Mouse (Mus musculus): ENCODE measurements around the gene Nadsyn1.

The Nadsyn1 gene

GRCm38 (mm10) chr7:143753990-143754715 is 68.5 kb downstream of the Nadsyn1 start:
- peak; percentile 62 for DNase-seq (ENCODE audit: low spot score)

- no peak for DNase-seq (ENCODE audit: low spot score)
Measured at GRCm38 (mm10) chr7:143752606-143753005, 70.0 kb downstream of the Nadsyn1 start.

GRCm38 (mm10) chr7:143752056-143752455 is 70.6 kb downstream of the Nadsyn1 start:
- no peak for DNase-seq (ENCODE audit: low spot score)

GRCm38 (mm10) chr7:143751380-143751779 is 71.3 kb downstream of the Nadsyn1 start:
- DNase-seq (ENCODE audit: low spot score), result no peak

GRCm38 (mm10) chr7:143749045-143749444 is 73.6 kb downstream of the Nadsyn1 start:
- DNase-seq (ENCODE audit: low spot score), result no peak

GRCm38 (mm10) chr7:143748041-143748868 is 74.4 kb downstream of the Nadsyn1 start:
- peak; percentile 90 for DNase-seq (ENCODE audit: low spot score)

Data from layer of hippocampus, adult 11-12 months (tissue).